Mouse (Mus musculus): ENCODE measurements around the gene Csnk1d. TPM values are rescaled to one million over a fixed set of nuclear protein-coding genes. Genes with fewer than 3 reads are reported as not detected.

The Csnk1d gene
- polyA plus RNA-seq (2012; rRNA removed) = 181 and 183 TPM in 2 replicates

GRCm38 (mm10) chr11:120990951-120991526, at the start of gene Csnk1d:
Csnk1d (minus strand) TSS chr11:120991330.

GRCm38 (mm10) chr11:121039302-121039701, 48.2 kb upstream of the Csnk1d start, which contains the start of gene Cd7:
Cd7 (minus strand) TSS chr11:121039418.

GRCm38 (mm10) chr11:120948328-120948727, 42.8 kb downstream of the Csnk1d start, which contains the start of gene Slc16a3:
Slc16a3 (plus strand) TSS chr11:120948480.

GRCm38 (mm10) chr11:120932564-120933398, 58.3 kb downstream of the Csnk1d start, which contains the start of gene Ccdc57:
Ccdc57 (minus strand) TSS chr11:120932872.

Other genes with a start within 250 kb of the Csnk1d start
- 1.6 and 1.7 TPM in 2 replicates for gene Hmga1b, start 228.5 kb downstream of the Csnk1d start, polyA plus RNA-seq (2012; rRNA removed)
- 103 and 114 TPM in 2 replicates for gene Rfng, start 207.1 kb downstream of the Csnk1d start, polyA plus RNA-seq (2012; rRNA removed)
- 278 and 290 TPM in 2 replicates for gene Gps1, start 207.1 kb downstream of the Csnk1d start, polyA plus RNA-seq (2012; rRNA removed)
- 48.0 and 49.8 TPM in 2 replicates for gene Dus1l, start 194.9 kb downstream of the Csnk1d start, polyA plus RNA-seq (2012; rRNA removed)
- 238 and 256 TPM in 2 replicates for gene Fasn, start 166.8 kb downstream of the Csnk1d start, polyA plus RNA-seq (2012; rRNA removed)
- 7.8 and 8.2 TPM in 2 replicates for gene Ccdc57, start 58.5 kb downstream of the Csnk1d start, polyA plus RNA-seq (2012; rRNA removed)
- 12.3 and 15.4 TPM in 2 replicates for gene Slc16a3, start 42.9 kb downstream of the Csnk1d start, polyA plus RNA-seq (2012; rRNA removed)
- gene Cd7, start 48.1 kb upstream of the Csnk1d start, polyA plus RNA-seq (2012; rRNA removed) = 0.07 and 0.33 TPM in 2 replicates
- gene Sectm1b, start 72.2 kb upstream of the Csnk1d start, polyA plus RNA-seq (2012; rRNA removed) = not detected in 2 replicates
- 0.06 and 0.14 TPM in 2 replicates for gene Sectm1a, start 89.9 kb upstream of the Csnk1d start, polyA plus RNA-seq (2012; rRNA removed)
- not detected in 2 replicates for gene Tex19.2, start 127.3 kb upstream of the Csnk1d start, polyA plus RNA-seq (2012; rRNA removed)
- gene Tex19.1, start 154.8 kb upstream of the Csnk1d start, polyA plus RNA-seq (2012; rRNA removed) = 0.04 TPM in 1 of 2 replicates, not detected in the other
- 0.16 and 0.61 TPM in 2 replicates for gene Uts2r, start 168.9 kb upstream of the Csnk1d start, polyA plus RNA-seq (2012; rRNA removed)
- gene Hexdc, start 213.1 kb upstream of the Csnk1d start, polyA plus RNA-seq (2012; rRNA removed) = 72.0 and 79.9 TPM in 2 replicates
- gene Ogfod3, start 213.4 kb upstream of the Csnk1d start, polyA plus RNA-seq (2012; rRNA removed) = 10.4 and 13.7 TPM in 2 replicates
- gene Cybc1, start 238.0 kb upstream of the Csnk1d start, polyA plus RNA-seq (2012; rRNA removed) = 47.2 and 50.7 TPM in 2 replicates
- gene Narf, start 245.9 kb upstream of the Csnk1d start, polyA plus RNA-seq (2012; rRNA removed) = 60.3 and 67.7 TPM in 2 replicates

Measured in central nervous system, embryonic 14 days (tissue).